Mouse (Mus musculus) E14TG2a.4 (cell line): ENCODE data around the gene Cdt1.

ENCODE experiments used
- H3K27me3 ChIP-seq: 2 replicates; pipeline ENCODE4 v1.6.1; 2014; ENCODE audit warnings: low read length, control low read depth; ENCODE audit not compliant: insufficient read depth
- H3K36me3 ChIP-seq: 2 replicates; pipeline ENCODE4 v1.6.1; 2014; ENCODE audit warnings: low read length, control low read depth; ENCODE audit not compliant: insufficient read depth
- H3K4me1 ChIP-seq: replicated peaks from 2 replicates; pipeline ENCODE4 v1.6.1; 2014; ENCODE audit warnings: low read depth, low read length, control low read depth
- H3K4me3 ChIP-seq: replicated peaks from 2 replicates; pipeline ENCODE4 v1.5.1; 2014; ENCODE audit warnings: mild to moderate bottlenecking, low read length
- H3K9me3 ChIP-seq: 2 replicates; pipeline ENCODE4 v1.6.1; 2014; ENCODE audit warnings: low read length, control low read depth
- CTCF ChIP-seq: conservative IDR thresholded peaks from 2 replicates; pipeline ENCODE4 v1.5.1; 2014; ENCODE audit warnings: low read length
- NANOG ChIP-seq: IDR thresholded peaks from 2 replicates; pipeline ENCODE4 v1.6.1; 2014; ENCODE audit warnings: borderline replicate concordance, low read length, mixed read lengths
- POU5F1 ChIP-seq: IDR thresholded peaks from 2 replicates; pipeline ENCODE4 v1.6.1; 2014; ENCODE audit warnings: low read length, borderline replicate concordance

The Cdt1 gene

GRCm38 (mm10) chr8:122526526-122527170, 41.2 kb upstream of the Cdt1 start:
- H3K4me1 ChIP-seq = peaks cover 88% of the 10 kb centered on the region
- TF ChIP-seq POU5F1 (no peak), NANOG (no peak), CTCF (no peak)

GRCm38 (mm10) chr8:122527937-122528336, 39.9 kb upstream of the Cdt1 start:
- Histone ChIP-seq H3K4me3 (no peak overlapping the region), H3K4me1 (peaks cover 90% of the 10 kb centered on the region), H3K9me3 (no peaks in the 10 kb centered on the region), H3K36me3 (peaks cover 65% of the 10 kb centered on the region), H3K27me3 (no peaks in the 10 kb centered on the region)
- TF ChIP-seq CTCF (no peak), NANOG (no peak), POU5F1 (no peak)

More at GRCm38 (mm10) chr8:122526526-122527170, 41.2 kb upstream of the Cdt1 start:
- no peaks in the 10 kb centered on the region for H3K9me3 ChIP-seq
- peak overlapping the region; percentile 73 for H3K4me3 ChIP-seq
- peaks cover 57% of the 10 kb centered on the region for H3K36me3 ChIP-seq
- H3K27me3 ChIP-seq = no peaks in the 10 kb centered on the region

- no peak overlapping the region for H3K4me3 ChIP-seq
- no peaks in the 10 kb centered on the region for H3K9me3 ChIP-seq
- TF ChIP-seq POU5F1 (no peak), NANOG (no peak), CTCF (no peak)
- peaks cover 66% of the 10 kb centered on the region for H3K36me3 ChIP-seq
- H3K27me3 ChIP-seq = no peaks in the 10 kb centered on the region
- peaks cover 90% of the 10 kb centered on the region for H3K4me1 ChIP-seq
Measured at GRCm38 (mm10) chr8:122529159-122529558, 38.7 kb upstream of the Cdt1 start.

GRCm38 (mm10) chr8:122531312-122531711, 36.5 kb upstream of the Cdt1 start:
- no peak for TF ChIP-seq CTCF
- no peak for TF ChIP-seq POU5F1
- TF ChIP-seq NANOG = no peak
- Histone ChIP-seq H3K27me3 (no peaks in the 10 kb centered on the region), H3K9me3 (no peaks in the 10 kb centered on the region), H3K4me3 (0 out of 2 replicates have a peak overlapping the region, but pooled peaks have one; percentile 13), H3K36me3 (peaks cover 64% of the 10 kb centered on the region), H3K4me1 (peaks cover 71% of the 10 kb centered on the region)

- Histone ChIP-seq H3K4me3 (no peak overlapping the region), H3K36me3 (peaks cover 37% of the 10 kb centered on the region), H3K9me3 (no peaks in the 10 kb centered on the region), H3K4me1 (peaks cover 60% of the 10 kb centered on the region), H3K27me3 (no peaks in the 10 kb centered on the region)
- TF ChIP-seq NANOG (no peak), CTCF (no peak), POU5F1 (no peak)
Measured at GRCm38 (mm10) chr8:122537033-122537432, 30.8 kb upstream of the Cdt1 start.

GRCm38 (mm10) chr8:122537812-122538211, 30.0 kb upstream of the Cdt1 start:
- no peak overlapping the region for H3K4me3 ChIP-seq
- H3K27me3 ChIP-seq = no peaks in the 10 kb centered on the region
- no peaks in the 10 kb centered on the region for H3K9me3 ChIP-seq
- H3K36me3 ChIP-seq = peaks cover 39% of the 10 kb centered on the region
- TF ChIP-seq CTCF (no peak), NANOG (no peak), POU5F1 (no peak)
- peaks cover 60% of the 10 kb centered on the region for H3K4me1 ChIP-seq

- H3K27me3 ChIP-seq = no peaks in the 10 kb centered on the region
- peaks cover 45% of the 10 kb centered on the region for H3K36me3 ChIP-seq
- no peak overlapping the region for H3K4me3 ChIP-seq
- peaks cover 60% of the 10 kb centered on the region for H3K4me1 ChIP-seq
- H3K9me3 ChIP-seq = no peaks in the 10 kb centered on the region
- TF ChIP-seq NANOG = no peak
- TF ChIP-seq CTCF = no peak
- no peak for TF ChIP-seq POU5F1
Measured at GRCm38 (mm10) chr8:122538310-122539076, 29.3 kb upstream of the Cdt1 start.

DNA sequence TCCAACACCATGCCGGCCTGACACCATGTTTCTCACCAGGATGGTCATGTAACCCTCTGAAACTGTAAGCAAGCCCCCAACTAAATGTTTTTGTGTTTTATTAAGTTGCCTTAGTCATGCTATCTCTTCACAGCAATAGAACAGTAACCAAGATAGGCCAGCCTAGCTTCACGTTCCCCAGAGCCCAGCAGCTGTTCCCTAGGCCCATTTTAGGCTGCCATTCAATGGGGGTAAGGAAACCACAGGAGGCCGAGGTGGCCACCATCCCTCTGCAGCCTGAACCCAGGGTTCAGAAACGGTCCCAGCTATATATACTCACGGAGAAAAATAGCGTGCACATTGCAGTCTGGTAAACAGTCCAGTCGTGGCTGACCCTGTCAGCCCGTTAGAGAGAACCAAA, 23.7 kb upstream of the Cdt1 start:
- peaks cover 86% of the 10 kb centered on the region for H3K4me1 ChIP-seq
- TF ChIP-seq POU5F1 = no peak
- TF ChIP-seq CTCF = no peak
- no peak for TF ChIP-seq NANOG
- H3K9me3 ChIP-seq = no peaks in the 10 kb centered on the region
- H3K4me3 ChIP-seq = no peak overlapping the region
- no peaks in the 10 kb centered on the region for H3K27me3 ChIP-seq
- H3K36me3 ChIP-seq = peaks cover 65% of the 10 kb centered on the region
